Mouse (Mus musculus): ENCODE results near the gene Large1.

DNA sequence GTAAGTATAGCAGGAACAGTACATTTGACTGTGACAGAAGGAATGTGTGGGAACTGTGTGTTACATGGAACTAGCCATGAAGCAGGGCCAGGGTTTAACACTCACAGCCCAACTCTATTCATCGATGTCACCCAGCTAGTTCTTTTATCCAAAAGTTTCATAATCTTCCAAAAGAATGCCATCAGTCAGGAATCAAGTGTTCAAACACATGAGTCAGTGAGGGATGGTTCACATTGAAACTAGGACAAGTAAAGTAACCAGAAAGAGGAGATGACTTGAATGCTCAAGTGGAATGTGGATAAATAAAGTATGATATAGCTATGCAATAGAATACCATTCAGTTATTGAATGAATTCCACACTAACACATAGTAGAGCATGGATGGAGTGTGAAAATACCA lies 359.5 kb downstream of the Large1 start:
- no peak for TF ChIP-seq CTCF (IDR thresholded peaks at IDR 0.05; ENCODE audit: low read depth, low read length)
- no peak for TF ChIP-seq TAL1 (conservative IDR thresholded peaks at IDR 0.05; ENCODE audit: low read depth, low read length)
- TF ChIP-seq GATA1 (IDR thresholded peaks at IDR 0.05; ENCODE audit: borderline replicate concordance, low read length), result no peak
- TF ChIP-seq GATA2 (IDR thresholded peaks at IDR 0.05; ENCODE audit: borderline replicate concordance, low read depth, low read length), result no peak
- TF ChIP-seq POLR2AphosphoS5 (IDR thresholded peaks at IDR 0.05; ENCODE audit: insufficient replicate concordance, low read depth, low read length), result no peak
